Mouse (Mus musculus) ovary, postnatal 10 days (tissue): Measurements from ENCODE around the gene Tenm2.

Experiments
- DNase-seq: peaks from one replicate; pipeline ENCODE4 v3.0.0; 2022; ENCODE audit warnings: low spot score

Gene Tenm2

DNA sequence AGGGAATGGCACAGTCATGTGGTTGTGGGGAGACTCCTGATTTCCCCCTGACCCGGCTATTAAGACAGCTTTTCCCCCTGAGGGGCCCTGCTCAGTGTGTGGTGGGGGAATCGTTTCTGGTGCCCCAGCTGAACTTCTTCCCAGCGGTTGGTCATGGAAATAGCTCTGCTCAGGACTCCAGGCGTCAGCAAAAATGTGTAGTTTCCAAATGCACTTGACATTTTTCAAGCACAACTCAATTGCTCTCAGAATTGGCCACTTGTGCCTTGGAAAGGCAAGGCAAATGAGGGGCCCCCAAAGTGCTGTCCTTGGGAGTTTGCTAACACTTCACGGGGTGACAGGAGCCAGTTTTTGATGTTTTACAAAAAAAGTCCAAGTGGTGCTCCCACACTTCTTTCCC is 959.7 kb downstream of the Tenm2 start:
- no peak for DNase-seq

DNA sequence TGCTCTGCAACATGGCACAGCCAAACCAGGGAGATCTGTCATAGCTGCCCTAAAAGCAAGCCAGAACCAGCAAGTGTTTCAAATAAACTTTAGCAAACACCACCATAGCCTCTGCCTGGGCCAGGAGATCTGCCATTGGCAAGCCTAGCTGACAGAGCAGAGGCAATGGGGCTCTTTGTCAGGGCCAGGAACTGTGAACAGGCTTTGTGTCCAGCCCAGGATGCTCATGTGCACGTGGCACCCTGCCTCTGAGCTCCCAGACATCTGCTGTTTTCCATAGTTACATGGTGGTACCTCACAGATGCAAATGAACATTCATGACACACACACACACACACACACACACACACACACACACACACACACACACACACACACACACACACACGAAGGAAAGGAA is 963.6 kb downstream of the Tenm2 start:
- DNase-seq, result no peak

DNA sequence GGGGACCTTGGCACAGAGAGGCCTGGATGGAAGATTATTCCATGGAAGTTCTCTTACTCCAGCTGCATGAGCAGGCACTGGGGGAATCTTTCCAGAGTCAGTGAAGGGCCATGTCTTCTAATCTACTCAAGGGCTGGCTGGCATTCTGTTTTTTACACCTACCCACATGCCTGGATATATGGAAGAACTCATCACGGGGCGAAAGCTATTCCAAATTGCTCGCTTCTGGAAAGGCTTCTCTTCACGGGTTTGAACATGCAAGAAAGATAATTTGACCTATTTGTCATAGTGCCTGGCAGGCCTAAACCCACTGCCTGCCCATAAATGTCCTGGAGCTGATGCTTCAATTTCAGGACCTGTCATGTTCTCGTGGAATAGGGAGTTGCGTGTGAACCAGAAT is 965.8 kb downstream of the Tenm2 start:
- DNase-seq, result no peak

DNA sequence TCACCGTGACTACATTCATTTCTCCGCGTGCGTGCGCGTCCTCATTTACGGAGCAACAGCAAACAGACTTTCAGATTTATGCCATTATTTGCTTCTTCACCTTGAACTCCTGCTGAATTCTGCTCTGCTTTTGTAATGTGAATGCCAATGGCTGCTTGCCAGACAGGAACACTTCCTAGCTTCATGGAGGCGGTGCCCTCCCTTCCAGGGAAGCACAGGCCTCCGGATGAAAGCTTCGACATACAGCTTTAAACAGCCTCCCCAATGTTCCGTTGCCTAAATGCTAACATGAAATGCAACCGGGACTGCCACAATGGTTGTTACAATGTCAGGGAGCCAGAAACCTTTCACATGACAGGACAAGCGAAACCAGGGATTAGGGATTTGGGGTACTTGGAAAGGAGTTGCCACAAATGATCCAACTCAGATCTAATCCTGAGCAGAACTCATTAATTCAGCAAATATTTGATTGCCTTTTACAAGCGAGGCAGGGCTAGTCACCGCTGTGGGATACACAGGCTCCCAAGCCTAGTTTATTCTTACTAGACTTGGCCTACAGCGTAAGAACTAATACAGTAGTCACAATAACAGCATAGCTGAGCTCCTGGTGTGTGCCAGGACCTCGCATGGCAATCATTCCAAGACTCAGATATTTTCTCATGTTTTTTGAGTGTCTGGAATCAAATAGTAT is 970.8 kb downstream of the Tenm2 start:
- DNase-seq, result no peak

GRCm38 (mm10) chr11:36263840-36264239 is 971.9 kb downstream of the Tenm2 start:
- DNase-seq, result no peak

DNA sequence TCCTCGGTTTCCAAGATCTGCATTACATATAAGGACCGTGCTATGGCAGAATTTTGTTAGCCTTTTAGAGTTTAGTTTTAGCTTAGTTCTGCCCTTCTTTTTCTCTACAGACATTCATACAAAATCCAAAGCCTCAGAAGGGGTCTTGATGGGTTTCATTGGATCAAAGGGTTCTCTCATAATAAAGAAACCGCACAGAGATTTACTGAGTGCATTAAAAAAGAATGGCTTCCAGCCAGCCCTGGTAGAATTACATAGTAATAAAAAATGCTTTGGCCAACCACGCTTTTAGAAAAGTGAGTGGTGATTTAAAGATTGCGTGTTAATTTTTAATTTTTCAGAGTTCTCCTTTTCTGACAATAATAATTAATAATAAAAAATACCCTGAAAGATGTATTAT is 978.6 kb downstream of the Tenm2 start:
- no peak for DNase-seq

- no peak for DNase-seq
These were observed 979.0 kb downstream of the Tenm2 start for GRCm38 (mm10) chr11:36256747-36257146.

DNA sequence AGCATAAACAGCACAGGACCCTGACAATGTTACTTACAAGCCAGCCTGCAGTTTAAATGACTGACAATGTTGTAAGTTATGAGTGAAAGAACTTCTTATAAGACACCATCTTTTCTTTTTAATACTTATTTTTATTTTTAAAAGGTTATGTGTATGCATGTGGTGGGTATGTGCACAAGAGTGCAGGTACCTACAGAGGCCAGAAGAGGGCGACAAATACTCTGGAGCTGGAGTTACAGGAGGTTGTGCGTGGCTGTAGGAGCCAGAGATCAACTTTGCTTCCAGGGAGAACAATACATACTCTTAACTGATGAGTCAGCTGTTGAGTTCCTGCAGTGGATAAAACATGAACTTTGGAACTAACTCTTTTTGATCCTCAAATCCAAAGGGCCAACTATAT is 981.7 kb downstream of the Tenm2 start:
- DNase-seq, result no peak

- no peak for DNase-seq
These were observed 985.7 kb downstream of the Tenm2 start for GRCm38 (mm10) chr11:36250111-36250510.

DNA sequence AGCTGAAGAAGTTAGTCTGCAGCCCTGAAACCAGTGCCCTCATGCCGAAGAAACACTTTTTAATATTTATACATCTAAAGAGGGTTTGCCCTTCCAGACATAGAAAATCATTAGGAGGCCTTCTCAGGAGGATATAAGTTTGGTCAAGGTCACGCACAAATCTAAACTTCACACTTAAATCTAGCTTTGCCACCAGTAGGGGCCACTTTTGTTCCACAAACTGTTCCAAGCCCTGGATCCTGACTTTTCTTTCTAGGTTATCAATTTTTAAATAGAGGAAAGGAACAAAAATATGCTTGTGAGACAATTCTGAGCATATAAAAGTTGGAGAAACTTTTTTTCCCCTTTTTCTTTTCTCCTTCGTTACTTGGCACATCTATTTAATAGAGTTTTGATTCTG is 989.6 kb downstream of the Tenm2 start:
- DNase-seq, result no peak

DNA sequence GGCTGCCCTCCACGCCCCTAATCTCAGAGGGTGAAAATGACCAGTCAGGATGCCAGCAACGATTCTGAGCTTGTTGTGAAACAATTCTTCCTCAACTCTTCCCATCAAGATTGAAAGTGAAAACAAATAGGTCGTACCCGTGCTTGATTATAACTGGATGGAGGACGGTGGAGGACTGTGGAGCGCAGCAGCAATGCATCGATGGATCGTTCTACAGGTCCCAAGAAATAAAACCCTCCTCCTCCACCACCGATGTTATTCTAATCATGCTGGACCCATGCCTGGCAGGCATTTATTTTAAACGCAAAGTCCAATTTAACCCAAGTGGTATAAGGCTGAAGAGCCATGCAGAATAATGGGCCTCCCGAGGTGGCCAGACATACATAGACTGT is 991.3 kb downstream of the Tenm2 start:
- no peak for DNase-seq

DNA sequence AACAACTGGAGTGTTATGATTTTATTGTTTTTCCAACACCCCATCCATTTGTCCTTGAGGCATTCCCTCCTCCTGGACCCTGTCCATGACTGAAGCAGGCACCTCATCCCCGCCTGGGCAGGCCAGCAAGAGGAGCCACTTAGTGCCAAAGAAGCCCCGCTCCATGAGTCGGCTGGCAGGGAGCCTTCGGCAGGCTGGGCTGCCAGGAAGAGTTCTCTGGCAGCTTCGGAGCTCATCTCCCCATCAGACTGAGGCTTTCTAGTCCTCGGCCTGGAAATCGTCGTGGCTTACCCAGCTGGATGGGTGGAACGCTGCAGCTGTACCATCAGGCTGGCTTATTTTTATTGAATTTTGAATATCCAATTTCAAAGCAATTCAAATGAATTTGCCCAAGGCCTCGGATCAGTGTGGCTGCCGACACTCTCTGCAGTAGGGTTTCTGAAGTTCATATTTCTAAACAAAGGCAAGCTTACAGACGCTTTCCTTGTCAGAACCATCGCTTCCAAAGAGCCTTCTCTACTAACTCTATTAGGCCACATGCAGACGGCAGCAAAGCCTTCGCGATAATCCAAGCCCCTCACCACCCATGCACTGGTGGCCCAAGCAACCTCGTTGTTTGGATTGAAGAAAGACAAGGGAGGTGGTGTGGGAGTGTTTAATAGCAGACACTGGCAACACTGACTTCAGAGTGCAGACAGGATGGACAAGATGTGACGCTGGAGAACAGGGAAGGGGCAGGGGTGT is 991.8 kb downstream of the Tenm2 start:
- DNase-seq, result no peak

GRCm38 (mm10) chr11:36238890-36239289 is 996.9 kb downstream of the Tenm2 start:
- no peak for DNase-seq

- DNase-seq, result no peak
These were observed 1007.1 kb downstream of the Tenm2 start for GRCm38 (mm10) chr11:36228654-36229053.

GRCm38 (mm10) chr11:36228196-36228595 is 1007.6 kb downstream of the Tenm2 start:
- DNase-seq, result no peak

- DNase-seq, result no peak
These were observed 1009.7 kb downstream of the Tenm2 start for GRCm38 (mm10) chr11:36226061-36226460.

DNA sequence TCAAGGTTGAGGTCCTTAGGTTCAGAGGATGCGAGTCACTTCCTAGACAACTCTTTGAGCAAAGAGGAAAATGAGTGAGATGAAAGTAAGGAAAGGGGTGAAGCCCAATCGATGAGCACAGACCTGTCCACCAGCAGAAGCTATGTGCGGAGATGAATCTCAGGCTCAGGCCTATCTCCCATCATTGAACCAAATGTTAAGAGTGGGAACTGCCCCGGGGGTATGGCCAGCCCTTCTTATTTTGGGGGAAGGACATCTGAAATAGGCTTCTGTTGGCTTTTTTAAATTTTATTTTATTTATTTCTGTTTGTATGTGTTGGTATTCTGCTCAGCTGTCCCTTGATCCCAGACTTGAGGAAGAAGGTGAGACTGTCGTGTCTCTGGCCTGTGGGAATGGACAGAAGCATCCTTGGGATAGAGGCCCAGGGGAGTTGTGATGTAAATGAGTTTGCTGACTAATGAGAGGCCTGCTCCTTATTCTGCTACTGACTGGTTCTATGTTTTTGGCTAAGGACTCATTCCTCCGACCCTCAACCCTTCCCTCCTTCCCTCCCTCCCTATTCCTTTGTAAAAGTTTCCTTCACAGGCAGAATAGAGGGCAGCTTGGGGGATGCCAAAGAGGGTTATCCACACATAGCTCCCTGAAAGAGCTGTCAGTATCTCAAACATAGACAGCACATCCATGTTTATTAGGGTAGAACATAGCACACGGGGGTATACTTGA is 1011.9 kb downstream of the Tenm2 start:
- no peak for DNase-seq

DNA sequence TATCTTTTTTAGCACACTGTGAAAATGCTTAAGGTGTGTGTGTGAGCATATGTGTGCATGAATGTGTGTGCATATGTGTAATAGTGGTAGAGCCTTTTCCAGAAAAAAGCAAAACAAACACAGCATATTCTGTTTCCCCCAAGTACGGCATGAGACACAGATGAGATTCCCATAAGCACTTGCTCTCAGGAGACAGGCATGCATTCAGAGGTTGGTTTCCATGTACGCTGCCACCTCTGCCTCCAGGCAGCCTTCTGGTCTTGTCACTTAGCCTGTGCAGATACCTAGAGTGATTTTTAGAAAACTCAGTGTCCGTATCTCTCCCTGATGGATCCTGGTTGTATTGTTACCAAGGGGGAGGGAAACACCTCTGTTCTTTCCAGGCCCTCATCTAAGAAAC is 1013.7 kb downstream of the Tenm2 start:
- no peak for DNase-seq

- peak; percentile 42 for DNase-seq
These were observed 1014.3 kb downstream of the Tenm2 start for GRCm38 (mm10) chr11:36221271-36221975.

DNA sequence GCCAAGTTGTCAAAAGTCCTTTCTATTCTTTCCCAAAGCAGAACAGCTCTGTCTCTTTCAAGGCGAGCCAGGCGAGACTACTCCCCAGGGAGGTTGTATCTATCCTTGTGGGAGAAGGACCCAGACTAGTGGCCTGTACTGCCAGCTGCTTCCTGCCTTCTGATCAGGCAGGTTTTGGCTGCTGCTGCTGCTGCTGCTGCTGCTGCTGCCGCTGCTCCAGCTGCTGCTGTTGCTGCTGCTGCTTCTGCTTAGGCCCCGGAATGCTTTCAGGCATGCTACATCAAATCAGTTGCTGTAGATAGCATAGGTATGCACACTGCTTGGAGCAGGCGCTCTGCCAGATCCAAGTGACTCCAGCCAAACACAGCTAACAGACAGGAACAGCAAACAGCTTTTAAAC is 1015.1 kb downstream of the Tenm2 start:
- DNase-seq, result no peak

- no peak for DNase-seq
These were observed 1016.2 kb downstream of the Tenm2 start for GRCm38 (mm10) chr11:36219586-36219985.

- DNase-seq, result no peak
These were observed 1021.2 kb downstream of the Tenm2 start for GRCm38 (mm10) chr11:36214589-36214988.

DNA sequence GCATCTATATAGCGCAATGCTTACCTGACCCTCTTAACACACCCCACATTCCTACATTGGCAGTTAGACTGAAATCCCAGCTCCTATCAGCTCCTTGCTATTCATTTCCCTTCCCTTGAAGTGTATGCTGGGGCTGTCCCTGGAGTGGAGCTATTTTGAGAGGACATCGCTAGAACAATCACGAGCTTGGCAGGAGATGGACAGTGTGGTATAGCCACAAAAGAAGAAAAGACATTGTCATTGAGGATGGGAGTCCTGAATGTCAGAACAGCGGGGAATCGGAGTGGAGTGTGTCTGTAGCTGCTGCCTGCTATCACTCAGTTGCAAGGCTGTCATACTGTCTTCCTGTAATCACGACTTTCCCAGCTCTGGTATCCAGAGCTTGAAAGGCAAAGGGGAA is 1031.4 kb downstream of the Tenm2 start:
- DNase-seq, result no peak
